Mouse (Mus musculus) heart, postnatal 0 days (tissue): ENCODE results near the gene Dnajc6.

ENCODE experiments used
- CTCF ChIP-seq: IDR thresholded peaks from 2 replicates; pipeline ENCODE4 v1.5.1; 2016; ENCODE audit warnings: antibody characterized with exemption, control low read depth, low read depth
- EP300 ChIP-seq: IDR thresholded peaks from 2 replicates; pipeline ENCODE4 v1.6.1; 2016; ENCODE audit warnings: antibody characterized with exemption, low read depth

GRCm38 (mm10) chr4:101647976-101648642 is 151.7 kb downstream of the Dnajc6 start:
- TF ChIP-seq CTCF, result no peak
- no peak; the same call in 1 of the 2 replicates for TF ChIP-seq EP300
